Mouse (Mus musculus) megakaryocyte, embryonic 14.5 days (primary cell): ENCODE data around the gene Cyct.

ENCODE experiments used
- FLI1 ChIP-seq: IDR thresholded peaks from 2 replicates; pipeline ENCODE4 v1.6.1; 2012; ENCODE audit warnings: low read length, inconsistent platforms, mixed read lengths
- GATA1 ChIP-seq: IDR thresholded peaks from 3 replicates; pipeline ENCODE4 v1.6.1; 2012; ENCODE audit warnings: mixed read lengths, low read length, inconsistent platforms, borderline replicate concordance

GRCm38 (mm10) chr2:76400178-76400577, 39.9 kb upstream of the Cyct start:
- TF ChIP-seq FLI1 (no peak), GATA1 (no peak)
